Mouse (Mus musculus) small intestine, adult 2 months (tissue): ENCODE results near the gene Mcam. TPM values are rescaled to one million over a fixed set of nuclear protein-coding genes. Genes with fewer than 3 reads are reported as not detected.

Experiments
- H3K27ac ChIP-seq: fragments of 200-500 bp; 2 replicates; pipeline ENCODE4 v1.5.1; 2012; ENCODE audit warnings: low read depth, low read length, control low read depth, inconsistent platforms; ENCODE audit not compliant: insufficient read depth
- H3K27me3 ChIP-seq: fragments of 200-500 bp; 2 replicates; pipeline ENCODE4 v1.6.1; 2012; ENCODE audit warnings: mild to moderate bottlenecking, moderate library complexity, low read length, inconsistent platforms; ENCODE audit not compliant: control insufficient read depth, insufficient read depth
- H3K36me3 ChIP-seq: fragments of 200-500 bp; 2 replicates; pipeline ENCODE4 v1.6.1; 2012; ENCODE audit warnings: mild to moderate bottlenecking, low read length, control low read depth, inconsistent platforms; ENCODE audit not compliant: control insufficient read depth, insufficient read depth
- H3K4me1 ChIP-seq: fragments of 200-500 bp; 2 replicates; pipeline ENCODE4 v1.6.1; 2012; ENCODE audit warnings: low read length, inconsistent platforms, mixed read lengths; ENCODE audit not compliant: control insufficient read depth, insufficient read depth, insufficient read length
- H3K4me3 ChIP-seq: fragments of 200-500 bp; 2 replicates; pipeline ENCODE4 v1.5.1; 2012; ENCODE audit warnings: low read depth, mild to moderate bottlenecking, control low read depth, inconsistent platforms, low read length, moderate library complexity
- CTCF ChIP-seq: fragments of 200-500 bp; IDR thresholded peaks from 2 replicates; pipeline ENCODE4 v1.5.1; 2012; ENCODE audit warnings: low read depth, mild to moderate bottlenecking, control low read depth, inconsistent platforms, low read length, moderate library complexity, mixed read lengths; ENCODE audit not compliant: insufficient replicate concordance, insufficient read length; ENCODE audit errors: extremely low read depth
- POLR2A ChIP-seq: fragments of 200-500 bp; IDR thresholded peaks from 2 replicates; pipeline ENCODE4 v1.6.1; 2012; ENCODE audit warnings: low read depth, mild to moderate bottlenecking, control low read depth, inconsistent platforms, low read length, moderate library complexity
- WGBS: fragments of 180-500 bp; shearing (Covaris S2); methylation state at CpG from one replicate; pipeline ENCODE4 v1.1.7; 2018; 5-methylcytosine and 5-hydroxymethylcytosine counted together
- polyA plus RNA-seq: library from polyadenylated mRNA; depleted of rRNA; stranded (reverse); fragments of >200 nt; gene quantifications from 2 replicates; pipeline ENCODE4 v1.2.3, GENCODE M21; 2012

The Mcam gene
- polyA plus RNA-seq, 1 experiment = 14.2 TPM

GRCm38 (mm10) chr9:44137846-44138245, 3.6 kb downstream of the Mcam start:
- no peak overlapping the region for H3K4me3 ChIP-seq
- H3K27me3 ChIP-seq = peaks cover 28% of the 10 kb centered on the region
- H3K36me3 ChIP-seq = peaks cover 8% of the 10 kb centered on the region
- H3K27ac ChIP-seq = no peak overlapping the region
- TF ChIP-seq POLR2A (no peak), CTCF (no peak)
- peaks cover 7% of the 10 kb centered on the region for H3K4me1 ChIP-seq
- WGBS = 62% methylated on average over 4 of the region's 4 CpGs

- no peak overlapping the region for H3K27ac ChIP-seq
- H3K4me3 ChIP-seq = no peak overlapping the region
- peaks cover 33% of the 10 kb centered on the region for H3K36me3 ChIP-seq
- WGBS = 73% methylated on average over 5 of the region's 5 CpGs
- no peak for TF ChIP-seq CTCF
- TF ChIP-seq POLR2A = no peak
- no peaks in the 10 kb centered on the region for H3K27me3 ChIP-seq
- no peaks in the 10 kb centered on the region for H3K4me1 ChIP-seq
These were observed 7.7 kb downstream of the Mcam start for GRCm38 (mm10) chr9:44141951-44142350.

- Histone ChIP-seq H3K27ac (no peak overlapping the region), H3K27me3 (no peaks in the 10 kb centered on the region), H3K4me1 (no peaks in the 10 kb centered on the region), H3K36me3 (peaks cover 37% of the 10 kb centered on the region), H3K4me3 (no peak overlapping the region)
- WGBS = 86% methylated on average over 5 of the region's 5 CpGs
- TF ChIP-seq CTCF (no peak), POLR2A (no peak)
These were observed 9.2 kb downstream of the Mcam start for GRCm38 (mm10) chr9:44143421-44143820.

- WGBS = 48% methylated on average over 7 of the region's 8 CpGs
- TF ChIP-seq CTCF (no peak), POLR2A (no peak)
- no peak overlapping the region for H3K27ac ChIP-seq
- H3K36me3 ChIP-seq = peaks cover 40% of the 10 kb centered on the region
- H3K4me1 ChIP-seq = no peaks in the 10 kb centered on the region
- H3K4me3 ChIP-seq = no peak overlapping the region
- no peaks in the 10 kb centered on the region for H3K27me3 ChIP-seq
These were observed 9.9 kb downstream of the Mcam start for GRCm38 (mm10) chr9:44144023-44144717.

GRCm38 (mm10) chr9:44144718-44145060, 10.4 kb downstream of the Mcam start:
- TF ChIP-seq POLR2A (no peak), CTCF (no peak)
- H3K4me3 ChIP-seq = no peak overlapping the region
- peaks cover 45% of the 10 kb centered on the region for H3K36me3 ChIP-seq
- no peaks in the 10 kb centered on the region for H3K27me3 ChIP-seq
- H3K4me1 ChIP-seq = no peaks in the 10 kb centered on the region
- H3K27ac ChIP-seq = 0 out of 2 replicates have a peak overlapping the region, but pooled peaks have one; percentile 26

GRCm38 (mm10) chr9:44147290-44147689, 13.0 kb downstream of the Mcam start:
- WGBS = 58% methylated on average over 3 of the region's 3 CpGs
- Histone ChIP-seq H3K36me3 (peaks cover 62% of the 10 kb centered on the region), H3K27me3 (no peaks in the 10 kb centered on the region), H3K27ac (no peak overlapping the region), H3K4me1 (no peaks in the 10 kb centered on the region), H3K4me3 (no peak overlapping the region)
- TF ChIP-seq CTCF (no peak), POLR2A (no peak)

- no peaks in the 10 kb centered on the region for H3K27me3 ChIP-seq
- 91% methylated on average over 3 of the region's 3 CpGs for WGBS
- H3K27ac ChIP-seq = no peak overlapping the region
- H3K4me3 ChIP-seq = no peak overlapping the region
- TF ChIP-seq CTCF (no peak), POLR2A (no peak)
- H3K36me3 ChIP-seq = peaks cover 77% of the 10 kb centered on the region
- no peaks in the 10 kb centered on the region for H3K4me1 ChIP-seq
These were observed 25.6 kb downstream of the Mcam start for GRCm38 (mm10) chr9:44159886-44160285.

GRCm38 (mm10) chr9:44168931-44169330, 34.7 kb downstream of the Mcam start:
- peaks cover 48% of the 10 kb centered on the region for H3K36me3 ChIP-seq

More at GRCm38 (mm10) chr9:44168931-44169330, 34.7 kb downstream of the Mcam start:
- Histone ChIP-seq H3K27ac (no peak overlapping the region), H3K4me1 (no peaks in the 10 kb centered on the region), H3K4me3 (no peak overlapping the region), H3K27me3 (no peaks in the 10 kb centered on the region)
- no peak for TF ChIP-seq POLR2A
- TF ChIP-seq CTCF = no peak
- WGBS = 57% methylated on average over 5 of the region's 5 CpGs
